Mouse (Mus musculus) megakaryocyte progenitor cell, adult 5-6 weeks (primary cell): ENCODE data around the gene Trim17. TPM values are rescaled to one million over a fixed set of nuclear protein-coding genes. Genes with fewer than 3 reads are reported as not detected.

Source experiments
- ATAC-seq: replicated peaks from 2 replicates; pipeline ENCODE4 v1.8.0; 2016; ENCODE audit warnings: mild to moderate bottlenecking, moderate TSS enrichment, inconsistent platforms; ENCODE audit not compliant: poor library complexity
- total RNA-seq, 2 experiments: library from RNA; stranded (forward) in 1 of 2; stranded (reverse) in 1 of 2; fragments of 157-497, 149-512 nt in 1 of 2; fragments of 200-1000 nt in 1 of 2; gene quantifications; 2 replicates each; pipeline versions ENCODE4 v1.2.3 to v1.2.4; 2015 to 2017

Gene Trim17
- total RNA-seq, 2 experiments from 2014 or later: 0.10 TPM; not detected in 1

DNA sequence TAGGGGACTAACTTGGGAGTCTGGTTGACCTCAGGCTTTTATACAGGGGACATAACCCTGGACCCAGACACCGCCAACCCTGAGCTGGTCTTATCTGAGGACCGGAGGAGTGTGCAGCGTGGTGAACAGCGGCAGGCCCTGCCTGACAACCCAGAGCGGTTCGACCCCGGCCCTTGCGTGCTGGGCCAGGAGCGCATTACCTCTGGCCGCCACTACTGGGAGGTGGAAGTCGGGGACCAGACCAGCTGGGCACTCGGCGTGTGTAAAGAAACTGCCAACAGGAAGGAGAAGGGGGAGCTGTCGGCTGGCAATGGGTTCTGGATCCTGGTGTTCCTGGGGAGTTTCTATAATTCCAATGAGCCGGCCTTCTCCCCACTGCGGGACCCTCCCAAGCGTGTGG is 35.7 kb downstream of the Trim17 start:
- no peak for ATAC-seq

GRCm38 (mm10) chr11:58990794-58991193 is 36.3 kb downstream of the Trim17 start:
- ATAC-seq: no peak

DNA sequence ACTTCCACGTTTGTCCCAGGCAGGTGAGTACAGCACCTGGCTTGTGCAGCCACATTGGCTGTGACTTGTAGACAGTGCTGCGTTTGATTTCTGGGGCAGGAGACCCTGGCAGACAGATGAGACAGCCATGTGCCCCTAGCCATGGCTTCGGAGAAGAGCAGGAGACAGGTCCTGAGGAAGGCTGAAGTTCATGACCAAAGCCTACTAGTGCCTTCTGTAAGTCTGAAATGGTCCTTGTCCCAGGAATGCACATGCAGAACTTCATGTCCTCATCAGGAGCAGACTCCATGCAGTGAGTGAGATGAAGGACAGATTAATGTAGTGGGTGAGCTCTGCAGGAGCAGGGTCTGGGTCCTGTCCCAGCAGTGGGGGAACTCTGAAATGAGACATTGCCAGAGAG is 37.4 kb downstream of the Trim17 start:
- ATAC-seq: no peak

DNA sequence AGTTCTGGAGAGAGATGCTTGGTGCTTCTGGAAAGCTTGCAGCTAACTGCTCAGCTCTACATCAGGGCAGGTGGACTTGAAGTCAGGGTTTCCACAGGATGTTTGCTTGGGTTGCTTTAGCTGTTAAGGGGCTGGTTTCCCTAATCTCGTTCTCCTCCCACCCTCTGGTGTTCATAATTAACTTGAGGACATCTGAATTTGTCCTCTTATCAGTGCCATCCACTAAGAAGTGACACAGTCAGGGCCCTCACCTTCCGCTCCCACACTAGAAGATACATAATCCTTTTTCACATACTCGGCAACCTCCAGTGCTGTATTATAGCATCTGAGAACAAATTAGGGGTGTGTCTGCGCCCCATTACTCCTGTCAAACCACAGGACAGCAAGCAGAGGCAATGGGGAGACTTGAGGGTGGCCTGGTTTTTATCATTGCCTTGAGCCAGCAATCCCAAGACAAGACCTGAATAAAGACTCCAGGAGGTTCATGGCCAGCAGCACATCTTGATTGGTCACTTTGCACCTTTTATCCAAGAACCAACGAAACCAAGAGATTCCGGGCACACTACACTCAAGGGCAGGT is 38.7 kb downstream of the Trim17 start:
- ATAC-seq: no peak

DNA sequence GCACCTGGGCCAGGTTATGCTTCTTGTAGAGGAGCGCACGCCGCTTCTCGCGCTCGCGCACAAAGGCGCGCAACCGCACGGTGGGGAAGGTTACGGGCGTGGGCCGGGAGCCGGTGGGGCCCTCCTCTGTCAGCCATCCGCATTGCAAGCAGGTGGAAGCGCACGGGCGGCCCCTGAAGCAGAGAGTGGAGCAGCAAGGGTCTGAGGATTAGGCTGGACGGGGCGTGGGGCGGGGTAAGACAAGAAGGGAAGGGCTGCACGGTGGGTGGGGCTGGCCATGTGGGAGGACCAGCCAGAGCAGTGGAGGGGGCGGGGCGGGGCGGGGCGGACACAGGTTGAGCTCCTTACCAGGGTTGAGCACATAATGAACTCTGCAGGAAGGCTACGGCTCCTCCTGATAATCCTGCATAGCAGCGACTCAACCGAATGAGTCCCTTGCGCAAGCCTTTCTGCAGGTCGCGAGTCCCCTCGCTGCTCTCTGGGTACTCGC is 39.9 kb downstream of the Trim17 start:
- ATAC-seq: peak; percentile 63

DNA sequence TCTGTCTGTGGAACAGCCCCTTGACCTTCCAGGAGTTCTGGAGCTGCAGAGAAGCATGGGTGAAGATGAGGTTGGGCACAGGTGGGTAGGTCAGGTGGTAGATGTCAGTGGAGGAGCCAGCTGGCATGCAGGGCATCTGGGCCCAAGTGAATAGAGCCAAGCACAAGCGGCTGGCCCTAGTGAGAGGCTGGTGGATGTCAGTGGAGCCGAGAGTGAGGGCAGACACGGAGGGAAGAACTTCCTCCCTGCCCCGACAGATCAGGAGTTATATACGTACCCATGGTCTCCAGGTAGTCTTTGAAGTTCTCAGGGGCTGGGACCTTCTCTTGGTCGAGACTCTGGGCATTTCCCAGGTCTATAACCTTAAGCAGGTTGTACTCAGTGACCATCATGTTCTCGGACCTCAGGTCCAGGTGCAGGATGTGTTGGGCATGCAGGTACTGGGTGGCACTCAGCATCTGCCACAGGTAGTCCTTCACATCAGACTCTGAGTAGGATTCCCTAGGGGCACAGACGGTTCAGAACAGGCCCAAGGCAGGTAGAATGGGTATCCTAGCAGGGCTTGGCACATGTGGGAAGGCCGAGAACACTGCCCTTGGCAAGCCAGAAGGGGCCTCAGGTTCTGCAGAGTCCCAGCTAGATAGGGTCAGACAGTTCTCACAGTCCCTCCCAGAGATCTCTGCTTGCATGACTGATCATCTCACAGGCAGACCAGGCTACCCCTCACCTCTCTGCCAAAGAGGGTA is 40.7 kb downstream of the Trim17 start:
- no peak for ATAC-seq

GRCm38 (mm10) chr11:58995807-58996370 is 41.4 kb downstream of the Trim17 start:
- ATAC-seq: peak; percentile 66

GRCm38 (mm10) chr11:58997541-58997940 is 43.1 kb downstream of the Trim17 start:
- ATAC-seq: no peak

- no peak for ATAC-seq
Measured at GRCm38 (mm10) chr11:58999158-58999557, 44.7 kb downstream of the Trim17 start.

GRCm38 (mm10) chr11:58999830-59000229 is 45.3 kb downstream of the Trim17 start:
- no peak for ATAC-seq

DNA sequence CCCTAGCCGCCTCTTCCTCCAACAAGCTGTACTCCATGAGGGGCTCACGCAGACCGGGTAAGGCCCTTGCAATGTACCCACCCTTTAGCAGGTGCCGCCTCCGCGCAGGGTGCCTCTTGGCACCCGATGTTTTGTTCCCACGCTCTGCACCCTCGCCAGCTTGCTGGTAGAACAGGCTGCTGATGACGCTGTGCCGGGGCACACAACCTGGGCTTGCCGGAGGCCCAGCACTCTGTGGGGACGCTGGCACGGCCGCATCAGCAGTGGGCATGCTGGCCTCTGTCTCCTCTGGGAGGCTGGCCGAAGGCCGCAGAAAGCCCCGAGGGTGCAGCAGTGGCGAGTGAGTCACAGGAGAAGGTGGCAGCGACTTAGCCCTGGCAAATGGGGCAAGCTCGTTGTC is 46.1 kb downstream of the Trim17 start:
- no peak for ATAC-seq

GRCm38 (mm10) chr11:59002327-59003079 is 48.0 kb downstream of the Trim17 start:
- no peak for ATAC-seq

DNA sequence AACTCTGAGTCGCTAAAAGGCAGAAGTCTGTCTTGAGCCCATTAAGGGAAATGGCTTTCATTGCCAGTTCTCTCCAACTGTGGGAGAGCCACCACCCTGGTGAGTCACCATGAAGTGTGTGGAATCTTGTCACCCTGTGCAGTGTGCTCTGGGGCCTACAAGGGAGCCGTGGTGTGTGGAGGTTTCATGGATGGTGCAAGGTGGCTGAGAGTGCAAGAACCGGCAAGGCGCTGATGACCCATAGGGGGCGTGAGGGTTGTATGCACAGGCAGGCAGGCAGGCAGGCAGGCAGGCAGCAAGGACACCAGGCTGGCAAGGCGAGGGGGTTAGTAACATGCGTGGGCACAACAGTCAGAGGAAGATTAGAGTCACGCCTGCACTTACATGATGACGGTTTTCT is 60.6 kb downstream of the Trim17 start:
- ATAC-seq: peak; percentile 80

Other genes starting within 250 kb of the Trim17 start
- gene Olfr318, start 230.7 kb upstream of the Trim17 start, total RNA-seq (2015): not detected in 2 replicates
- gene Olfr318, start 230.7 kb upstream of the Trim17 start, total RNA-seq (2017): not detected in 2 replicates
- not detected in 2 replicates for gene Olfr317, start 215.5 kb upstream of the Trim17 start, total RNA-seq (2015)
- not detected in 2 replicates for gene Olfr317, start 215.5 kb upstream of the Trim17 start, total RNA-seq (2017)
- gene Olfr316, start 202.0 kb upstream of the Trim17 start, total RNA-seq (2015): not detected in 2 replicates
- not detected in 2 replicates for gene Olfr316, start 202.0 kb upstream of the Trim17 start, total RNA-seq (2017)
- not detected in 2 replicates for gene Olfr315, start 181.5 kb upstream of the Trim17 start, total RNA-seq (2015)
- gene Olfr315, start 181.5 kb upstream of the Trim17 start, total RNA-seq (2017): not detected in 2 replicates
- not detected in 2 replicates for gene Olfr314, start 171.7 kb upstream of the Trim17 start, total RNA-seq (2015)
- gene Olfr314, start 171.7 kb upstream of the Trim17 start, total RNA-seq (2017): not detected in 2 replicates
- gene Fam183b, start 152.7 kb upstream of the Trim17 start, total RNA-seq (2015): not detected in 2 replicates
- gene Fam183b, start 152.7 kb upstream of the Trim17 start, total RNA-seq (2017): not detected in 2 replicates
- gene Olfr313, start 139.7 kb upstream of the Trim17 start, total RNA-seq (2015): not detected in 2 replicates
- gene Olfr313, start 139.7 kb upstream of the Trim17 start, total RNA-seq (2017): not detected in 2 replicates
- not detected in 2 replicates for gene Olfr312, start 125.4 kb upstream of the Trim17 start, total RNA-seq (2015)
- gene Olfr312, start 125.4 kb upstream of the Trim17 start, total RNA-seq (2017): not detected in 2 replicates
- gene Olfr311, start 115.4 kb upstream of the Trim17 start, total RNA-seq (2015): not detected in 2 replicates
- not detected in 2 replicates for gene Olfr311, start 115.4 kb upstream of the Trim17 start, total RNA-seq (2017)
- 0.90 and 1.1 TPM in 2 replicates for gene Gm12258, start 107.5 kb upstream of the Trim17 start, total RNA-seq (2015)
- gene Gm12258, start 107.5 kb upstream of the Trim17 start, total RNA-seq (2017): 2.0 and 3.0 TPM in 2 replicates
- 1.9 and 3.7 TPM in 2 replicates for gene 2810021J22Rik, start 87.5 kb upstream of the Trim17 start, total RNA-seq (2015)
- gene 2810021J22Rik, start 87.5 kb upstream of the Trim17 start, total RNA-seq (2017): 2.9 and 5.0 TPM in 2 replicates
- 23.9 and 29.2 TPM in 2 replicates for gene Zfp39, start 50.5 kb upstream of the Trim17 start, total RNA-seq (2015)
- gene Zfp39, start 50.5 kb upstream of the Trim17 start, total RNA-seq (2017): 7.9 and 9.5 TPM in 2 replicates
- gene Btnl10, start 36.8 kb upstream of the Trim17 start, total RNA-seq (2015): 1.4 and 1.5 TPM in 2 replicates
- 1.8 and 1.9 TPM in 2 replicates for gene Btnl10, start 36.8 kb upstream of the Trim17 start, total RNA-seq (2017)
- gene Rnf187, start 15.8 kb upstream of the Trim17 start, total RNA-seq (2015): 65.8 and 66.4 TPM in 2 replicates
- 70.6 and 83.6 TPM in 2 replicates for gene Rnf187, start 15.8 kb upstream of the Trim17 start, total RNA-seq (2017)
- gene Hist3h2ba, start 5.8 kb upstream of the Trim17 start, total RNA-seq (2015): 1.6 and 1.9 TPM in 2 replicates
- 1.8 and 2.3 TPM in 2 replicates for gene Hist3h2ba, start 5.8 kb upstream of the Trim17 start, total RNA-seq (2017)
- 19.4 and 20.2 TPM in 2 replicates for gene Hist3h2a, start within 50 bp of the Trim17 start, total RNA-seq (2015)
- 223 and 238 TPM in 2 replicates for gene Hist3h2a, start within 50 bp of the Trim17 start, total RNA-seq (2017)
- gene Trim11, start 23.4 kb downstream of the Trim17 start, total RNA-seq (2015): 24.0 and 25.0 TPM in 2 replicates
- 25.9 and 32.8 TPM in 2 replicates for gene Trim11, start 23.4 kb downstream of the Trim17 start, total RNA-seq (2017)
- gene Obscn, start 181.7 kb downstream of the Trim17 start, total RNA-seq (2015): 0.07 TPM in 1 of 2 replicates, not detected in the other
- under 0.01 TPM in 1 of 2 replicates, not detected in the other for gene Obscn, start 181.7 kb downstream of the Trim17 start, total RNA-seq (2017)
- 2.8 and 3.6 TPM in 2 replicates for gene Iba57, start 209.1 kb downstream of the Trim17 start, total RNA-seq (2015)
- 3.5 and 4.6 TPM in 2 replicates for gene Iba57, start 209.1 kb downstream of the Trim17 start, total RNA-seq (2017)
- gene Gjc2, start 228.5 kb downstream of the Trim17 start, total RNA-seq (2015): not detected in 2 replicates
- gene Gjc2, start 228.5 kb downstream of the Trim17 start, total RNA-seq (2017): not detected in 2 replicates
- 61.9 and 62.8 TPM in 2 replicates for gene Guk1, start 237.5 kb downstream of the Trim17 start, total RNA-seq (2015)
- gene Guk1, start 237.5 kb downstream of the Trim17 start, total RNA-seq (2017): 29.9 and 34.7 TPM in 2 replicates
- gene Mrpl55, start 247.8 kb downstream of the Trim17 start, total RNA-seq (2015): 33.4 and 49.5 TPM in 2 replicates
- 48.7 and 56.2 TPM in 2 replicates for gene Mrpl55, start 247.8 kb downstream of the Trim17 start, total RNA-seq (2017)